Mouse (Mus musculus) embryonic facial prominence, embryonic 10.5 days (tissue): ENCODE results near the gene Espn. TPM values are rescaled to one million over a fixed set of nuclear protein-coding genes. Genes with fewer than 3 reads are reported as not detected.

Experiments
- DNase-seq: peaks from one replicate; pipeline ENCODE4 v3.0.0-alpha.2; 2017; ENCODE audit warnings: low spot score
- H3K27ac ChIP-seq: fragments of 300-500 bp; sonication (generic); replicated peaks from 2 replicates; pipeline ENCODE4 v1.5.1; 2016; ENCODE audit warnings: mild to moderate bottlenecking
- H3K27me3 ChIP-seq: fragments of 300-500 bp; sonication (generic); replicated peaks from 2 replicates; pipeline ENCODE4 v1.6.1; 2016; ENCODE audit warnings: low read depth, mild to moderate bottlenecking; ENCODE audit not compliant: poor library complexity, severe bottlenecking
- H3K36me3 ChIP-seq: fragments of 300-500 bp; sonication (generic); replicated peaks from 2 replicates; pipeline ENCODE4 v1.6.1; 2016; ENCODE audit warnings: mild to moderate bottlenecking, moderate library complexity
- H3K4me1 ChIP-seq: fragments of 300-500 bp; sonication (generic); 2 replicates; pipeline ENCODE4 v1.6.1; 2016
- H3K4me3 ChIP-seq: fragments of 300-500 bp; sonication (generic); 2 replicates; pipeline ENCODE4 v1.5.1; 2016; ENCODE audit warnings: mild to moderate bottlenecking, moderate library complexity
- H3K9me3 ChIP-seq: fragments of 300-500 bp; sonication (generic); 2 replicates; pipeline ENCODE4 v1.6.1; 2016; ENCODE audit warnings: mild to moderate bottlenecking
- WGBS: fragments of 180-500 bp; shearing (Covaris S2); methylation state at CpG from one replicate; pipeline ENCODE4 v1.1.7; 2016; 5-methylcytosine and 5-hydroxymethylcytosine counted together
- polyA plus RNA-seq: library from polyadenylated mRNA; unstranded; fragments of >200 nt; fragmentation: Nextera tagmentation; extraction: Ambion mirVana; gene quantifications from 2 replicates; pipeline ENCODE4 v1.2.1, GENCODE M21; 2016

The Espn gene
- polyA plus RNA-seq, 1 experiment from 2014 or later: 10.3 TPM

- Histone ChIP-seq H3K9me3 (no peaks in the 10 kb centered on the region), H3K4me1 (peaks cover 78% of the 10 kb centered on the region)
- 74% methylated on average over 11 of the region's 11 CpGs for WGBS
These were observed 24.3 kb downstream of the Espn start for GRCm38 (mm10) chr4:152127884-152128283.

GRCm38 (mm10) chr4:152126026-152126920, 25.9 kb downstream of the Espn start:
- Histone ChIP-seq H3K4me1 (peaks cover 65% of the 10 kb centered on the region), H3K4me3 (peak overlapping the region; percentile 45), H3K9me3 (no peaks in the 10 kb centered on the region), H3K36me3 (no peaks in the 10 kb centered on the region), H3K27ac (no peak overlapping the region), H3K27me3 (peaks cover 100% of the 10 kb centered on the region)
- WGBS: 5% methylated on average over 65 of the region's 65 CpGs
- peak; percentile 65 for DNase-seq

More at GRCm38 (mm10) chr4:152127884-152128283, 24.3 kb downstream of the Espn start:
- Histone ChIP-seq H3K27me3 (peaks cover 100% of the 10 kb centered on the region), H3K36me3 (no peaks in the 10 kb centered on the region), H3K4me3 (no peak overlapping the region), H3K27ac (no peak overlapping the region)
- DNase-seq: no peak

- Histone ChIP-seq H3K4me3 (peak overlapping the region; percentile 45), H3K27ac (no peak overlapping the region), H3K27me3 (peaks cover 100% of the 10 kb centered on the region), H3K36me3 (no peaks in the 10 kb centered on the region), H3K9me3 (no peaks in the 10 kb centered on the region), H3K4me1 (peaks cover 65% of the 10 kb centered on the region)
- 6% methylated on average over 56 of the region's 56 CpGs for WGBS
- peak; percentile 41 for DNase-seq
These were observed 26.8 kb downstream of the Espn start for GRCm38 (mm10) chr4:152125161-152126025.

GRCm38 (mm10) chr4:152124361-152124961, 27.7 kb downstream of the Espn start:
- DNase-seq: no peak
- Histone ChIP-seq H3K36me3 (no peaks in the 10 kb centered on the region), H3K27me3 (peaks cover 100% of the 10 kb centered on the region), H3K27ac (no peak overlapping the region), H3K4me3 (peak overlapping the region; percentile 45; the same call in 1 of the 2 replicates), H3K9me3 (no peaks in the 10 kb centered on the region), H3K4me1 (peaks cover 65% of the 10 kb centered on the region)
- WGBS: 11% methylated on average over 13 of the region's 13 CpGs

- H3K9me3 ChIP-seq: no peaks in the 10 kb centered on the region
- H3K27me3 ChIP-seq: peaks cover 100% of the 10 kb centered on the region
- H3K27ac ChIP-seq: no peak overlapping the region
- WGBS: 2% methylated on average over 12 of the region's 12 CpGs
- H3K36me3 ChIP-seq: no peaks in the 10 kb centered on the region
- peak overlapping the region; percentile 33 for H3K4me3 ChIP-seq
- DNase-seq: no peak
- H3K4me1 ChIP-seq: peaks cover 50% of the 10 kb centered on the region
These were observed 31.0 kb downstream of the Espn start for GRCm38 (mm10) chr4:152121183-152121505.

GRCm38 (mm10) chr4:152120311-152121182, 31.6 kb downstream of the Espn start:
- 1% methylated on average over 31 of the region's 31 CpGs for WGBS
- peaks cover 100% of the 10 kb centered on the region for H3K27me3 ChIP-seq

GRCm38 (mm10) chr4:152119396-152120292, 32.5 kb downstream of the Espn start:
- H3K4me3 ChIP-seq: peak overlapping the region; percentile 33
- peaks cover 49% of the 10 kb centered on the region for H3K4me1 ChIP-seq
- DNase-seq: peak; percentile 83
- WGBS: 3% methylated on average over 39 of the region's 39 CpGs
- H3K27ac ChIP-seq: no peak overlapping the region
- peaks cover 9% of the 10 kb centered on the region for H3K36me3 ChIP-seq
- H3K9me3 ChIP-seq: no peaks in the 10 kb centered on the region
- peaks cover 100% of the 10 kb centered on the region for H3K27me3 ChIP-seq

More at GRCm38 (mm10) chr4:152120311-152121182, 31.6 kb downstream of the Espn start:
- Histone ChIP-seq H3K27ac (no peak overlapping the region), H3K36me3 (0 out of 2 replicates have a peak, but pooled peaks cover under 1% of the 10 kb centered on the region), H3K4me1 (peaks cover 50% of the 10 kb centered on the region), H3K4me3 (peak overlapping the region; percentile 33), H3K9me3 (no peaks in the 10 kb centered on the region)
- DNase-seq: no peak

- Histone ChIP-seq H3K4me1 (peaks cover 57% of the 10 kb centered on the region), H3K36me3 (peaks cover 31% of the 10 kb centered on the region), H3K9me3 (no peaks in the 10 kb centered on the region), H3K27ac (no peak overlapping the region), H3K27me3 (peaks cover 99% of the 10 kb centered on the region), H3K4me3 (no peak overlapping the region)
- 76% methylated on average over 9 of the region's 9 CpGs for WGBS
- no peak for DNase-seq
These were observed 34.6 kb downstream of the Espn start for GRCm38 (mm10) chr4:152117538-152117937.

GRCm38 (mm10) chr4:152115921-152116612, 36.1 kb downstream of the Espn start, which contains the start of gene Tnfrsf25:
TSS of gene Tnfrsf25 (plus strand) at chr4:152115934.
- no peaks in the 10 kb centered on the region for H3K9me3 ChIP-seq
- peaks cover 55% of the 10 kb centered on the region for H3K4me1 ChIP-seq
- peak within 1 kb of the TSS; percentile 48 for H3K4me3 ChIP-seq
- peak; percentile 58 for DNase-seq
- H3K27ac ChIP-seq: peak within 1 kb of the TSS; percentile 44
- H3K27me3 ChIP-seq: peaks cover 88% of the 10 kb centered on the region
- peaks cover 44% of the 10 kb centered on the region for H3K36me3 ChIP-seq
- 1% methylated on average over 30 of the region's 30 CpGs for WGBS

- DNase-seq: no peak
- peaks cover 38% of the 10 kb centered on the region for H3K4me1 ChIP-seq
- no peaks in the 10 kb centered on the region for H3K9me3 ChIP-seq
- peaks cover 69% of the 10 kb centered on the region for H3K27me3 ChIP-seq
- H3K36me3 ChIP-seq: peaks cover 62% of the 10 kb centered on the region
- H3K4me3 ChIP-seq: no peak overlapping the region
- no peak overlapping the region for H3K27ac ChIP-seq
- WGBS: 50% methylated on average over 16 of the region's 16 CpGs
These were observed 38.1 kb downstream of the Espn start for GRCm38 (mm10) chr4:152114080-152114479.
